Mouse (Mus musculus) C2C12 (cell line): ENCODE data around the gene Vwa3b. TPM values are rescaled to one million over a fixed set of nuclear protein-coding genes. Genes with fewer than 3 reads are reported as not detected.

ENCODE experiments used
- H3K27me3 ChIP-seq: one replicate; pipeline ENCODE4 v1.6.1; 2011; ENCODE audit not compliant: control insufficient read depth, insufficient read depth, insufficient read length
- H3K36me3 ChIP-seq: one replicate; pipeline ENCODE4 v1.6.1; 2011; ENCODE audit not compliant: control insufficient read depth, insufficient read depth
- H3K4me3 ChIP-seq: one replicate; pipeline ENCODE4 v1.5.1; 2011; ENCODE audit warnings: mild to moderate bottlenecking, control low read depth; ENCODE audit not compliant: poor library complexity, insufficient read depth, severe bottlenecking
- H3K79me2 ChIP-seq: one replicate; pipeline ENCODE4 v1.6.1; 2011; ENCODE audit not compliant: control insufficient read depth, insufficient read depth
- H3K79me3 ChIP-seq: one replicate; pipeline ENCODE4 v1.6.1; 2011; ENCODE audit warnings: low read depth, control low read depth
- H3ac ChIP-seq: one replicate; pipeline ENCODE3; 2011; ENCODE audit warnings: low read depth; ENCODE audit not compliant: control insufficient read depth, insufficient read length
- CEBPB ChIP-seq: IDR thresholded peaks from one replicate; pipeline ENCODE4 v1.6.1; 2011; ENCODE audit warnings: low read depth, mild to moderate bottlenecking, control low read depth, moderate library complexity
- CTCF ChIP-seq: IDR thresholded peaks from one replicate; pipeline ENCODE4 v1.5.1; 2011; ENCODE audit not compliant: control insufficient read depth, insufficient read depth, insufficient read length
- FOSL1 ChIP-seq: IDR thresholded peaks from one replicate; pipeline ENCODE4 v1.8.0; 2011; ENCODE audit warnings: mild to moderate bottlenecking, low read length; ENCODE audit not compliant: poor library complexity, insufficient read depth, severe bottlenecking
- MAX ChIP-seq: IDR thresholded peaks from one replicate; pipeline ENCODE4 v1.6.1; 2011; ENCODE audit warnings: mild to moderate bottlenecking, control low read depth
- MYOD1 ChIP-seq: IDR thresholded peaks from one replicate; pipeline ENCODE4 v1.6.1; 2011; ENCODE audit warnings: low read depth; ENCODE audit not compliant: control insufficient read depth, insufficient read length
- MYOG ChIP-seq: IDR thresholded peaks from one replicate; pipeline ENCODE4 v1.6.1; 2011; ENCODE audit not compliant: control insufficient read depth, insufficient read length; ENCODE audit errors: extremely low read depth
- USF1 ChIP-seq: IDR thresholded peaks from one replicate; pipeline ENCODE4 v1.6.1; 2011; ENCODE audit warnings: low read depth, mild to moderate bottlenecking, control low read depth, moderate library complexity
- polyA plus RNA-seq: library from polyadenylated mRNA; unstranded; fragments of >200 nt; fragmentation: generic; extraction: Trizol; gene quantifications from one replicate; pipeline ENCODE4 v1.2.1, GENCODE M21; 2012; ENCODE audit warnings: missing spikeins

Vwa3b gene
- polyA plus RNA-seq, 1 experiment = not detected

DNA sequence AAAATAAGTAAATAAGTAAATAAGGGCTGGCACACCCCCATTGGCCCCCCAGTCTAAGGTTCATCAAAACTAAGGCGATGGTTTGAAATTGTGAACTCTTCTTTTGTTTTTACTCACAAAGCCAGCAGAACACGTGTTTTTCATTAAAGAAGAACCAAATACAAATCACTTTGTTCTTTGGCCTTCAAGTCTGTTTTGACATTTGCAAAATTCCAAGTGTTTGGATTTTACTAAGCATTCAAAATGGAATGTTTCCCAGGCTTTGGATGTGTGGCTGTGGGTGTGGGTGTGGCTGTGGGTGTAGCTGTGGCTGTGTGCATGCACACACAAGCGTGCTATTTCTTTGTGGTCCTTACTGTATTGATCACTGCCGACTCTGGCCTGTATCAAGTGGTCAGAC lies 27.3 kb downstream of the Vwa3b start:
- no peak overlapping the region for H3K4me3 ChIP-seq
- no peaks in the 10 kb centered on the region for H3K27me3 ChIP-seq
- TF ChIP-seq MAX (no peak), CEBPB (no peak), MYOD1 (no peak), USF1 (no peak), MYOG (no peak), FOSL1 (no peak), CTCF (no peak)
- H3K79me2 ChIP-seq = no peaks in the 10 kb centered on the region
- no peaks in the 10 kb centered on the region for H3K36me3 ChIP-seq
- no peaks in the 10 kb centered on the region for H3K79me3 ChIP-seq
- no peak overlapping the region for H3ac ChIP-seq

DNA sequence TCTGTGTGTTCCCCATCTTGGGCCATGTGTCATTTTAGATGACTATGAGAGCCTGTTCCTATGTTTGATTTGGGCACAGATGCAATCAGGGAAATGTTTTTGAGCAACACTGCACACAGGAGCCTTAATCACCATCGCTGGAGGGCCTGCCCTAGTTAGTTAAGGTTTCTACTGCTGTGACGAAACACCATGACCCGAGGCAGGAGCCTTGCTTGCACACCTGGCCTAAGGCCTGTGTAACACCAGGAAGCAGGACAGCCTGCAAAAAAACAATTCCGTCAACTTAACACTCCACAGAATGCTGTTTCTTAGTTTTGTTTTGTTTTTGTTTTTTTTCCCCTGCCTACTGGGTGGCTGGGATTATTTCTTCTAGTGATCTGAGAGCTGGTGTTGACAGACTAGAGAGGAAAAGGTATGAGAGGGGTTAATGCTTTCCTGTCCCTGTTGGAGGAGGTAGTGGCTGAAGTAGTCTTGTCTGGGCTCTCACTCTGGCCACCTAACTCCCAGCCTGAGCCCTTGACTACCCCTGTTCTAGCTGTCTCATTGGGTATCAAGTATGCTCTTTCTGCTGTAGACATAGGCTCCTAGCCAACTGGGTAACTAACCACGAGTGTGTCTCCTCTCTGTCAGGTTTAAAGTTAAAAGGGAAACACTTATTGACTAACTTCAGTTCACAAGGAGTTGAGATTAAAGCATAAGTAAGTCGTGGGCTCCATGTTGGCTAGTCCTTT lies 30.6 kb downstream of the Vwa3b start:
- Histone ChIP-seq H3K36me3 (no peaks in the 10 kb centered on the region), H3K79me2 (no peaks in the 10 kb centered on the region), H3ac (no peak overlapping the region), H3K79me3 (no peaks in the 10 kb centered on the region), H3K4me3 (no peak overlapping the region), H3K27me3 (no peaks in the 10 kb centered on the region)
- TF ChIP-seq MAX (no peak), USF1 (no peak), MYOG (no peak), FOSL1 (no peak), CTCF (no peak), CEBPB (no peak), MYOD1 (no peak)

DNA sequence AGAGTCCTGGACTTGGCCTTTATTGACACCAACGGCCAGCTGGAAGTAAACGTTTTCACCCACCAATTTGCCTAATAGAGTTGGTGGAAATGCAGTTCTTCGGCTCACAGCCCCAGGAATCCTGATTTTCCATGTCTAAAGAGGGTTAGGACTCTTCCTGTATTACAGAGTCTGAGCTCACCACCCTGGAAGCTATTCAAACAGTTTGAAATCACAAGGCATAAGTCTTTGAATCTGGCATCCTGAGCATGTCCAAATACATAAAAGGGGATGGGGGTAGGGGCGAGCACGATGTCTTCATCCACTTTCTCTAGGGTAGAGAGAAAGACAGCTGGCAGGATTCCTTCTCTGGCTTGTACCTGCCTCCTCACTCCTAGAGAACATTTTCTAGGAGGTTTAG lies 34.5 kb downstream of the Vwa3b start:
- no peaks in the 10 kb centered on the region for H3K36me3 ChIP-seq
- H3K79me3 ChIP-seq = no peaks in the 10 kb centered on the region
- no peaks in the 10 kb centered on the region for H3K27me3 ChIP-seq
- no peak overlapping the region for H3K4me3 ChIP-seq
- no peak overlapping the region for H3ac ChIP-seq
- TF ChIP-seq MYOD1 (no peak), MYOG (no peak)
- no peaks in the 10 kb centered on the region for H3K79me2 ChIP-seq

DNA sequence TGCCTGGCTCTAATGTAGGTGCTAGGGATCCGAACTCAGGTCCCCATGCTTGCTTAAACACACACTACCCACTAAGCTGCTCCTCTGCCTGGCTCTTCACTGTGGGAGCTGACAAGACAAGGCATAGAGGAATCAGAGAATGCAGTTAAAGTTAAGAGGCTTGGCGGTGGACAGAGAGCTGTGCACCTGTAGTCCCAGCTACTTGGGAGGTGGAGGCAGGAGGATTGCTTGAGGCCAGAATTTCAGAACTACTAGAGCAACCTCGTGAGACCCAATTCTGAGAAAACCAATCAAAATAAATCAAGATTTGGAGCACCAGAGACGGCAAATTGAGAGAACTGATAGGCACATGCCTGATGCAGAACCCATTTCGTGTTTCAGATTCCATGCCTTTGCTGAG lies 36.7 kb downstream of the Vwa3b start:
- no peak overlapping the region for H3ac ChIP-seq
- TF ChIP-seq MAX (no peak), CTCF (no peak), FOSL1 (no peak), MYOD1 (no peak), CEBPB (no peak), USF1 (no peak), MYOG (no peak)
- no peak overlapping the region for H3K4me3 ChIP-seq
- H3K27me3 ChIP-seq = no peaks in the 10 kb centered on the region
- no peaks in the 10 kb centered on the region for H3K36me3 ChIP-seq
- no peaks in the 10 kb centered on the region for H3K79me3 ChIP-seq
- no peaks in the 10 kb centered on the region for H3K79me2 ChIP-seq

DNA sequence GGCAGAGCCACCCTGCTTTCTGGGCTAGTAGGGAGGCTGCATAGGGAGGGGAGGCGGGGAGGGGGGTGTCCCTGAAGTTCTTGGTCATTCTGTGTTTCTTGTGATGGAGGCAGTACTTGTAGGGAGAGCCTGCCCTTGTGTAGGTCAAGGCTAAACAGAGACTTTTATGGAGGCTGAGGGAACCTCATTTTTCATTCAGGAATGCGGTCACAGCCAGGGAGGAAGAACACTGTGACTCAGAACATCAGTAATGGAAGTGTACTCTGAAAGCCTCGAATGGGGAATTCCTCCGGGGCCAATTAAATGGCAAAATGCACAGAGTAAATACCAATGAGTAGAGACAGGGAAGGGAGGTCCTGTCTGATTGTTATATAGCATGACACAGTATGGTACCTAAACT lies 37.4 kb downstream of the Vwa3b start:
- Histone ChIP-seq H3ac (no peak overlapping the region), H3K27me3 (no peaks in the 10 kb centered on the region), H3K79me2 (no peaks in the 10 kb centered on the region), H3K4me3 (no peak overlapping the region), H3K36me3 (no peaks in the 10 kb centered on the region), H3K79me3 (no peaks in the 10 kb centered on the region)
- TF ChIP-seq CEBPB (no peak), CTCF (no peak), USF1 (no peak), FOSL1 (no peak), MYOG (no peak), MAX (no peak), MYOD1 (no peak)

DNA sequence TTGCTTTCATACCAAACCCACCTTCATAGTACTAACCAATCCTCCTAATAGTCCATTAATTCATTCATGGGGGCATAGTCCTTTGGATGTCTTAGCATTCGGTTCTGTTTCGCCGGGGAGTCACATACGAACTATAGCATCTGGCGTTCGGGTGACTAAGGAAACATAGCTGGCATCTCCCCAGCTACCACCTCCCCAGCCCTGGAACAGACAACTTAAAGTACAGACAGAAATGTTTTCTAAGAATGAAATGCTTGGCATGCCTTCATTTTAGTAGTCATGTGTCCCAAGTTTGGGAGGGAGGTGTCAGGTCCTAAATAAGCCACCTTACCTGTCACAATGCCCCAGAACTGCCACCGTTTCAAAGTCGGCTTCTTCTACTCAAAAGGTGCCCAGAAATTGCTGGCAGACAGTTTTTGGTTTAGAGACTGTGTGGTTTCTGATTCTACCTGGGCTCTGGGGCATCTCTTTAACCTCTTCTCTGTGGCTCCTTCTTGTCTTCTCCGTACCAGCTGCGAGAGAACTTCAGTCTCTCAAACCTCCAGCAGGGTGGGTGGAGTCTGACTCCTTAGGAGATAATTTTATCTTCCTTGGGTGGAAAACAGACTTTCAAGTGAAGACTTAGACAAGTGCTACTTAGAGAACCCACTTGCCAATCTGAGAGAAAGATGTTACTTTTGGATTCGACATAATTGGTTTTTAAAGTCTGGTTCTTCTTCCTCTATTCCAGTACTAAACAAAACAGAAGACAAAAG lies 39.4 kb downstream of the Vwa3b start:
- H3K79me3 ChIP-seq = no peaks in the 10 kb centered on the region
- no peaks in the 10 kb centered on the region for H3K27me3 ChIP-seq
- H3K79me2 ChIP-seq = no peaks in the 10 kb centered on the region
- TF ChIP-seq MYOG = no peak
- no peak for TF ChIP-seq MAX
- TF ChIP-seq MYOD1 = no peak
- TF ChIP-seq CEBPB = no peak
- no peak for TF ChIP-seq USF1
- TF ChIP-seq CTCF = no peak
- TF ChIP-seq FOSL1 = no peak
- no peak overlapping the region for H3ac ChIP-seq
- no peak overlapping the region for H3K4me3 ChIP-seq
- H3K36me3 ChIP-seq = no peaks in the 10 kb centered on the region
